Mouse (Mus musculus) hindbrain, embryonic 13.5 days (tissue): ENCODE results near the gene Zbed5. TPM values are rescaled to one million over a fixed set of nuclear protein-coding genes. Genes with fewer than 3 reads are reported as not detected.
"Not testable (repeated sequence)": the region's sequence is repeated elsewhere in the genome, so short reads cannot be mapped to it uniquely, and the experiment has no call there.

ENCODE experiments used
- ATAC-seq: fragments of 200-750 bp; cut with Nextera tagmentation; 2 replicates; pipeline ENCODE4 v1.8.0; 2017; ENCODE audit warnings: moderate TSS enrichment; ENCODE audit not compliant: low FRiP score
- H3K27ac ChIP-seq: fragments of 300-500 bp; sonication (generic); 2 replicates; pipeline ENCODE4 v1.5.1; 2015; ENCODE audit warnings: inconsistent platforms, mild to moderate bottlenecking, moderate library complexity
- H3K27me3 ChIP-seq: fragments of 300-500 bp; sonication (generic); 2 replicates; pipeline ENCODE4 v1.6.1; 2015; ENCODE audit warnings: mild to moderate bottlenecking, inconsistent platforms
- H3K36me3 ChIP-seq: fragments of 300-500 bp; sonication (generic); 2 replicates; pipeline ENCODE4 v1.6.1; 2015; ENCODE audit warnings: mild to moderate bottlenecking, inconsistent platforms
- H3K4me1 ChIP-seq: fragments of 300-500 bp; sonication (generic); replicated peaks from 2 replicates; pipeline ENCODE4 v1.6.1; 2015; ENCODE audit warnings: inconsistent platforms
- H3K4me2 ChIP-seq: fragments of 300-500 bp; sonication (generic); 2 replicates; pipeline ENCODE4 v1.6.1; 2015; ENCODE audit warnings: inconsistent platforms, mild to moderate bottlenecking, moderate library complexity
- H3K4me3 ChIP-seq: fragments of 300-500 bp; sonication (generic); 2 replicates; pipeline ENCODE4 v1.5.1; 2015; ENCODE audit warnings: mild to moderate bottlenecking, inconsistent platforms
- H3K9ac ChIP-seq: fragments of 300-500 bp; sonication (generic); 2 replicates; pipeline ENCODE4 v1.6.1; 2015; ENCODE audit warnings: mild to moderate bottlenecking, inconsistent platforms
- H3K9me3 ChIP-seq: fragments of 300-500 bp; sonication (generic); 2 replicates; pipeline ENCODE4 v1.6.1; 2016; ENCODE audit warnings: inconsistent platforms
- WGBS: fragments of 180-500 bp; shearing (Covaris S2); methylation state at CpG from one replicate; pipeline ENCODE4 v1.1.7; 2015; 5-methylcytosine and 5-hydroxymethylcytosine counted together
- polyA plus RNA-seq: library from polyadenylated mRNA; unstranded; fragments of >200 nt; fragmentation: Nextera tagmentation; extraction: Ambion mirVana; gene quantifications from 2 replicates; pipeline ENCODE4 v1.2.1, GENCODE M21; 2015

The Zbed5 gene
- polyA plus RNA-seq, 1 experiment from 2014 or later = 15.1 TPM

GRCm38 (mm10) chr5:129875098-129875497 lies 20.4 kb upstream of the Zbed5 start:
- H3K27ac ChIP-seq = no peak overlapping the region
- no peaks in the 10 kb centered on the region for H3K4me1 ChIP-seq

GRCm38 (mm10) chr5:129877731-129878455 lies 17.6 kb upstream of the Zbed5 start:
- H3K9me3 ChIP-seq = no peaks in the 10 kb centered on the region
- ATAC-seq = no peak
- no peak overlapping the region for H3K9ac ChIP-seq
- no peak overlapping the region for H3K27ac ChIP-seq
- H3K4me1 ChIP-seq = no peaks in the 10 kb centered on the region
- no peak overlapping the region for H3K4me2 ChIP-seq
- H3K27me3 ChIP-seq = no peaks in the 10 kb centered on the region
- peaks cover 29% of the 10 kb centered on the region for H3K36me3 ChIP-seq
- 80% methylated on average over 9 of the region's 9 CpGs for WGBS
- H3K4me3 ChIP-seq = no peak overlapping the region

More at GRCm38 (mm10) chr5:129875098-129875497, 20.4 kb upstream of the Zbed5 start:
- 78% methylated on average over 11 of the region's 11 CpGs for WGBS
- Histone ChIP-seq H3K4me2 (no peak overlapping the region), H3K9me3 (no peaks in the 10 kb centered on the region), H3K36me3 (peaks cover 5% of the 10 kb centered on the region), H3K27me3 (no peaks in the 10 kb centered on the region), H3K4me3 (no peak overlapping the region), H3K9ac (no peak overlapping the region)
- no peak for ATAC-seq

GRCm38 (mm10) chr5:129878946-129879345 lies 16.6 kb upstream of the Zbed5 start:
- no peak overlapping the region for H3K27ac ChIP-seq
- no peak overlapping the region for H3K9ac ChIP-seq
- H3K4me1 ChIP-seq = peaks cover 5% of the 10 kb centered on the region; the same call in 1 of the 2 replicates
- H3K9me3 ChIP-seq = no peaks in the 10 kb centered on the region
- H3K27me3 ChIP-seq = no peaks in the 10 kb centered on the region
- ATAC-seq = no peak
- peaks cover 35% of the 10 kb centered on the region for H3K36me3 ChIP-seq
- no peak overlapping the region for H3K4me2 ChIP-seq
- 69% methylated on average over 2 of the region's 2 CpGs for WGBS
- H3K4me3 ChIP-seq = no peak overlapping the region

GRCm38 (mm10) chr5:129879888-129880287 lies 15.6 kb upstream of the Zbed5 start:
- Histone ChIP-seq H3K4me2 (no peak overlapping the region), H3K9ac (no peak overlapping the region), H3K27ac (no peak overlapping the region), H3K27me3 (no peaks in the 10 kb centered on the region), H3K36me3 (peaks cover 43% of the 10 kb centered on the region), H3K4me1 (peaks cover 13% of the 10 kb centered on the region), H3K4me3 (no peak overlapping the region), H3K9me3 (no peaks in the 10 kb centered on the region)
- ATAC-seq = no peak
- WGBS = 84% methylated on average over 3 of the region's 3 CpGs

- peaks cover 31% of the 10 kb centered on the region for H3K36me3 ChIP-seq
- H3K4me3 ChIP-seq = peak overlapping the region; percentile 86
- peak overlapping the region; percentile 94 for H3K27ac ChIP-seq
- ATAC-seq = no peak
- peak overlapping the region; percentile 84 for H3K9ac ChIP-seq
- no peaks in the 10 kb centered on the region for H3K27me3 ChIP-seq
- peak overlapping the region; percentile 95 for H3K4me2 ChIP-seq
- no peaks in the 10 kb centered on the region for H3K9me3 ChIP-seq
- WGBS = 38% methylated on average over 10 of the region's 10 CpGs
- H3K4me1 ChIP-seq = peaks cover 28% of the 10 kb centered on the region
Observed at GRCm38 (mm10) chr5:129886271-129886670, 9.3 kb upstream of the Zbed5 start.

- Histone ChIP-seq H3K4me1 (peaks cover 28% of the 10 kb centered on the region), H3K27me3 (0 out of 2 replicates have a peak, but pooled peaks cover under 1% of the 10 kb centered on the region), H3K4me2 (peak within 1 kb of the TSS; percentile 95), H3K9me3 (no peaks in the 10 kb centered on the region), H3K9ac (peak within 1 kb of the TSS; percentile 84), H3K4me3 (peak within 1 kb of the TSS; percentile 86), H3K27ac (peak within 1 kb of the TSS; percentile 94), H3K36me3 (peaks cover 23% of the 10 kb centered on the region)
- under 1% methylated on average over 46 of the region's 46 CpGs for WGBS
- ATAC-seq = peak; percentile 100
Observed at GRCm38 (mm10) chr5:129886911-129887636, 8.4 kb upstream of the Zbed5 start, which contains the start of gene Chchd2. Gene Chchd2, minus strand, starts transcription at chr5:129887470.

- H3K4me2 ChIP-seq, H3K9ac ChIP-seq, H3K36me3 ChIP-seq, H3K27me3 ChIP-seq, ATAC-seq, H3K4me3 ChIP-seq, H3K9me3 ChIP-seq, H3K27ac ChIP-seq: not testable (repeated sequence)
- H3K4me1 ChIP-seq = peaks cover 12% of the 10 kb centered on the region
- whole genome bisulfite sequencing = 93% methylated on average over 4 of the region's 7 CpGs
Observed at GRCm38 (mm10) chr5:129890390-129890789, 5.1 kb upstream of the Zbed5 start.

GRCm38 (mm10) chr5:129898449-129898848 lies 2.9 kb downstream of the Zbed5 start, which contains the start of gene Phkg1:
Gene Phkg1, minus strand, starts transcription at chr5:129898549.
- Histone ChIP-seq H3K27ac (no peak within 1 kb of the TSS), H3K27me3 (no peaks in the 10 kb centered on the region), H3K4me3 (no peak within 1 kb of the TSS), H3K36me3 (peaks cover 20% of the 10 kb centered on the region), H3K4me2 (no peak within 1 kb of the TSS), H3K4me1 (peaks cover 11% of the 10 kb centered on the region), H3K9me3 (no peaks in the 10 kb centered on the region), H3K9ac (no peak within 1 kb of the TSS)
- WGBS = 94% methylated on average over 1 of the region's 1 CpGs
- no peak for ATAC-seq

- Histone ChIP-seq H3K4me3 (peak overlapping the region; percentile 69), H3K9me3 (no peaks in the 10 kb centered on the region), H3K27me3 (no peaks in the 10 kb centered on the region), H3K4me2 (peak overlapping the region; percentile 73), H3K9ac (peak overlapping the region; percentile 74), H3K36me3 (peaks cover 15% of the 10 kb centered on the region), H3K4me1 (peaks cover 13% of the 10 kb centered on the region), H3K27ac (peak overlapping the region; percentile 98)
- no peak for ATAC-seq
- 21% methylated on average over 4 of the region's 4 CpGs for WGBS
Observed at GRCm38 (mm10) chr5:129907775-129908174, 12.3 kb downstream of the Zbed5 start.

- H3K27ac ChIP-seq = peak within 1 kb of the TSS; percentile 98
Observed at GRCm38 (mm10) chr5:129908242-129908965, 12.9 kb downstream of the Zbed5 start, which contains the start of gene Nupr1l. Gene Nupr1l, plus strand, starts transcription at chr5:129908540.

GRCm38 (mm10) chr5:129909147-129909546 lies 13.6 kb downstream of the Zbed5 start:
- Histone ChIP-seq H3K4me1 (peaks cover 13% of the 10 kb centered on the region), H3K9me3 (no peaks in the 10 kb centered on the region), H3K27ac (peak overlapping the region; percentile 98), H3K36me3 (peaks cover 6% of the 10 kb centered on the region; the same call in 1 of the 2 replicates), H3K4me2 (peak overlapping the region; percentile 73), H3K9ac (peak overlapping the region; percentile 91), H3K4me3 (peak overlapping the region; percentile 69), H3K27me3 (no peaks in the 10 kb centered on the region)
- 71% methylated on average over 9 of the region's 9 CpGs for WGBS
- no peak for ATAC-seq

More at GRCm38 (mm10) chr5:129908242-129908965, 12.9 kb downstream of the Zbed5 start, which contains the start of gene Nupr1l:
- Histone ChIP-seq H3K4me1 (peaks cover 13% of the 10 kb centered on the region), H3K9ac (peak within 1 kb of the TSS; percentile 91), H3K4me2 (peak within 1 kb of the TSS; percentile 73), H3K27me3 (no peaks in the 10 kb centered on the region), H3K4me3 (peak within 1 kb of the TSS; percentile 69), H3K36me3 (peaks cover 9% of the 10 kb centered on the region; the same call in 1 of the 2 replicates), H3K9me3 (no peaks in the 10 kb centered on the region)
- ATAC-seq = peak; percentile 97
- WGBS = 1% methylated on average over 62 of the region's 63 CpGs

- no peak for ATAC-seq
- 84% methylated on average over 7 of the region's 7 CpGs for WGBS
- Histone ChIP-seq H3K9ac (no peak overlapping the region), H3K36me3 (0 out of 2 replicates have a peak, but pooled peaks cover 4% of the 10 kb centered on the region), H3K4me2 (no peak overlapping the region), H3K4me1 (peaks cover 13% of the 10 kb centered on the region), H3K27ac (peak overlapping the region; percentile 98; the same call in 1 of the 2 replicates), H3K9me3 (no peaks in the 10 kb centered on the region), H3K27me3 (no peaks in the 10 kb centered on the region), H3K4me3 (no peak overlapping the region)
Observed at GRCm38 (mm10) chr5:129909591-129909990, 14.1 kb downstream of the Zbed5 start.
